Mouse (Mus musculus): Measurements from ENCODE around the gene Camta1. TPM values are rescaled to one million over a fixed set of nuclear protein-coding genes. Genes with fewer than 3 reads are reported as not detected.

The Camta1 gene
- polyA plus RNA-seq, 1 experiment from 2014 or later = 81.8 TPM

- H3K4me1 ChIP-seq (ENCODE audit: control insufficient read depth, insufficient read depth, low read length) = peaks cover 12% of the 10 kb centered on the region; the same call in 1 of the 2 replicates
- no peak overlapping the region for H3K9ac ChIP-seq (ENCODE audit: low read length)
- WGBS = 71% methylated on average over 8 of the region's 8 CpGs
- H3K4me3 ChIP-seq (replicated peaks; ENCODE audit: low read length) = no peak overlapping the region
- H3K4me2 ChIP-seq (ENCODE audit: low read depth, low read length) = no peak overlapping the region
- no peaks in the 10 kb centered on the region for H3K9me3 ChIP-seq (replicated peaks; ENCODE audit: control insufficient read depth, low read length)
- H3K27ac ChIP-seq (ENCODE audit: low read length) = no peak overlapping the region
- H3K27me3 ChIP-seq (ENCODE audit: control insufficient read depth, insufficient read depth, low read length) = no peaks in the 10 kb centered on the region
- H3K36me3 ChIP-seq (ENCODE audit: control insufficient read depth, insufficient read depth, low read length) = no peaks in the 10 kb centered on the region
- no peak for ATAC-seq (ENCODE audit: insufficient read depth, low FRiP score)
Measured at GRCm38 (mm10) chr4:151172526-151172925, 689.1 kb downstream of the Camta1 start.

- no peak for ATAC-seq (ENCODE audit: insufficient read depth, low FRiP score)
- Histone ChIP-seq H3K4me1 (ENCODE audit: control insufficient read depth, insufficient read depth, low read length) (peaks cover 12% of the 10 kb centered on the region; the same call in 1 of the 2 replicates), H3K36me3 (ENCODE audit: control insufficient read depth, insufficient read depth, low read length) (no peaks in the 10 kb centered on the region), H3K9me3 (replicated peaks; ENCODE audit: control insufficient read depth, low read length) (no peaks in the 10 kb centered on the region), H3K27me3 (ENCODE audit: control insufficient read depth, insufficient read depth, low read length) (no peaks in the 10 kb centered on the region), H3K27ac (ENCODE audit: low read length) (no peak overlapping the region), H3K4me2 (ENCODE audit: low read depth, low read length) (0 out of 2 replicates have a peak overlapping the region, but pooled peaks have one; percentile 44), H3K9ac (ENCODE audit: low read length) (no peak overlapping the region), H3K4me3 (replicated peaks; ENCODE audit: low read length) (no peak overlapping the region)
- 61% methylated on average over 3 of the region's 3 CpGs for WGBS
Measured at GRCm38 (mm10) chr4:151171117-151171516, 690.6 kb downstream of the Camta1 start.

- no peak overlapping the region for H3K27ac ChIP-seq (ENCODE audit: low read length)
- no peak overlapping the region for H3K9ac ChIP-seq (ENCODE audit: low read length)
- no peaks in the 10 kb centered on the region for H3K9me3 ChIP-seq (replicated peaks; ENCODE audit: control insufficient read depth, low read length)
- H3K4me2 ChIP-seq (ENCODE audit: low read depth, low read length) = peak overlapping the region; percentile 44
- peaks cover 12% of the 10 kb centered on the region; the same call in 1 of the 2 replicates for H3K4me1 ChIP-seq (ENCODE audit: control insufficient read depth, insufficient read depth, low read length)
- no peaks in the 10 kb centered on the region for H3K27me3 ChIP-seq (ENCODE audit: control insufficient read depth, insufficient read depth, low read length)
- ATAC-seq (ENCODE audit: insufficient read depth, low FRiP score) = no peak
- 0 out of 2 replicates have a peak overlapping the region, but pooled peaks have one; percentile 3 for H3K4me3 ChIP-seq (replicated peaks; ENCODE audit: low read length)
- WGBS = 20% methylated on average over 18 of the region's 18 CpGs
- no peaks in the 10 kb centered on the region for H3K36me3 ChIP-seq (ENCODE audit: control insufficient read depth, insufficient read depth, low read length)
Measured at GRCm38 (mm10) chr4:151170658-151171057, 691.0 kb downstream of the Camta1 start.

GRCm38 (mm10) chr4:151166969-151167368, 694.7 kb downstream of the Camta1 start:
- H3K4me1 ChIP-seq (ENCODE audit: control insufficient read depth, insufficient read depth, low read length) = peaks cover 12% of the 10 kb centered on the region; the same call in 1 of the 2 replicates
- ATAC-seq (ENCODE audit: insufficient read depth, low FRiP score) = no peak
- no peaks in the 10 kb centered on the region for H3K9me3 ChIP-seq (replicated peaks; ENCODE audit: control insufficient read depth, low read length)
- no peak overlapping the region for H3K4me2 ChIP-seq (ENCODE audit: low read depth, low read length)
- 88% methylated on average over 6 of the region's 6 CpGs for WGBS
- H3K4me3 ChIP-seq (replicated peaks; ENCODE audit: low read length) = no peak overlapping the region
- H3K27ac ChIP-seq (ENCODE audit: low read length) = no peak overlapping the region
- H3K27me3 ChIP-seq (ENCODE audit: control insufficient read depth, insufficient read depth, low read length) = no peaks in the 10 kb centered on the region
- H3K9ac ChIP-seq (ENCODE audit: low read length) = no peak overlapping the region
- H3K36me3 ChIP-seq (ENCODE audit: control insufficient read depth, insufficient read depth, low read length) = no peaks in the 10 kb centered on the region

GRCm38 (mm10) chr4:151165539-151165938, 696.1 kb downstream of the Camta1 start:
- no peak overlapping the region for H3K27ac ChIP-seq (ENCODE audit: low read length)
- no peak overlapping the region for H3K4me3 ChIP-seq (replicated peaks; ENCODE audit: low read length)
- H3K4me2 ChIP-seq (ENCODE audit: low read depth, low read length) = no peak overlapping the region
- 0 out of 2 replicates have a peak, but pooled peaks have one; percentile 12 for ATAC-seq (ENCODE audit: insufficient read depth, low FRiP score)
- H3K9ac ChIP-seq (ENCODE audit: low read length) = no peak overlapping the region
- 9% methylated on average over 10 of the region's 10 CpGs for WGBS
- 0 out of 2 replicates have a peak, but pooled peaks cover 4% of the 10 kb centered on the region for H3K27me3 ChIP-seq (ENCODE audit: control insufficient read depth, insufficient read depth, low read length)
- H3K36me3 ChIP-seq (ENCODE audit: control insufficient read depth, insufficient read depth, low read length) = no peaks in the 10 kb centered on the region
- H3K4me1 ChIP-seq (ENCODE audit: control insufficient read depth, insufficient read depth, low read length) = peaks cover 4% of the 10 kb centered on the region; the same call in 1 of the 2 replicates
- no peaks in the 10 kb centered on the region for H3K9me3 ChIP-seq (replicated peaks; ENCODE audit: control insufficient read depth, low read length)

- WGBS = 63% methylated on average over 1 of the region's 1 CpGs
Measured at GRCm38 (mm10) chr4:151164309-151164708, 697.4 kb downstream of the Camta1 start.

GRCm38 (mm10) chr4:151161869-151162268, 699.8 kb downstream of the Camta1 start:
- no peak overlapping the region for H3K4me3 ChIP-seq (replicated peaks; ENCODE audit: low read length)
- H3K27ac ChIP-seq (ENCODE audit: low read length) = no peak overlapping the region
- H3K4me1 ChIP-seq (ENCODE audit: control insufficient read depth, insufficient read depth, low read length) = no peaks in the 10 kb centered on the region
- ATAC-seq (ENCODE audit: insufficient read depth, low FRiP score) = no peak
- H3K36me3 ChIP-seq (ENCODE audit: control insufficient read depth, insufficient read depth, low read length) = no peaks in the 10 kb centered on the region
- 0 out of 2 replicates have a peak, but pooled peaks cover 4% of the 10 kb centered on the region for H3K27me3 ChIP-seq (ENCODE audit: control insufficient read depth, insufficient read depth, low read length)
- no peak overlapping the region for H3K9ac ChIP-seq (ENCODE audit: low read length)
- WGBS = 46% methylated on average over 6 of the region's 6 CpGs
- H3K9me3 ChIP-seq (replicated peaks; ENCODE audit: control insufficient read depth, low read length) = no peaks in the 10 kb centered on the region
- no peak overlapping the region for H3K4me2 ChIP-seq (ENCODE audit: low read depth, low read length)

More at GRCm38 (mm10) chr4:151164309-151164708, 697.4 kb downstream of the Camta1 start:
- no peak for ATAC-seq (ENCODE audit: insufficient read depth, low FRiP score)
- Histone ChIP-seq H3K36me3 (ENCODE audit: control insufficient read depth, insufficient read depth, low read length) (no peaks in the 10 kb centered on the region), H3K4me3 (replicated peaks; ENCODE audit: low read length) (no peak overlapping the region), H3K9me3 (replicated peaks; ENCODE audit: control insufficient read depth, low read length) (no peaks in the 10 kb centered on the region), H3K27ac (ENCODE audit: low read length) (no peak overlapping the region), H3K4me1 (ENCODE audit: control insufficient read depth, insufficient read depth, low read length) (no peaks in the 10 kb centered on the region), H3K9ac (ENCODE audit: low read length) (no peak overlapping the region), H3K4me2 (ENCODE audit: low read depth, low read length) (no peak overlapping the region), H3K27me3 (ENCODE audit: control insufficient read depth, insufficient read depth, low read length) (0 out of 2 replicates have a peak, but pooled peaks cover 4% of the 10 kb centered on the region)

- Histone ChIP-seq H3K36me3 (ENCODE audit: control insufficient read depth, insufficient read depth, low read length) (no peaks in the 10 kb centered on the region), H3K27ac (ENCODE audit: low read length) (no peak overlapping the region), H3K9me3 (replicated peaks; ENCODE audit: control insufficient read depth, low read length) (no peaks in the 10 kb centered on the region), H3K4me2 (ENCODE audit: low read depth, low read length) (no peak overlapping the region), H3K4me3 (replicated peaks; ENCODE audit: low read length) (no peak overlapping the region), H3K9ac (ENCODE audit: low read length) (no peak overlapping the region), H3K27me3 (ENCODE audit: control insufficient read depth, insufficient read depth, low read length) (0 out of 2 replicates have a peak, but pooled peaks cover 4% of the 10 kb centered on the region), H3K4me1 (ENCODE audit: control insufficient read depth, insufficient read depth, low read length) (no peaks in the 10 kb centered on the region)
- ATAC-seq (ENCODE audit: insufficient read depth, low FRiP score) = no peak
- 56% methylated on average over 4 of the region's 4 CpGs for WGBS
Measured at GRCm38 (mm10) chr4:151160932-151161331, 700.7 kb downstream of the Camta1 start.

GRCm38 (mm10) chr4:151160476-151160875, 701.2 kb downstream of the Camta1 start:
- no peak overlapping the region for H3K27ac ChIP-seq (ENCODE audit: low read length)
- no peaks in the 10 kb centered on the region for H3K36me3 ChIP-seq (ENCODE audit: control insufficient read depth, insufficient read depth, low read length)
- no peaks in the 10 kb centered on the region for H3K9me3 ChIP-seq (replicated peaks; ENCODE audit: control insufficient read depth, low read length)
- 0 out of 2 replicates have a peak, but pooled peaks cover 4% of the 10 kb centered on the region for H3K27me3 ChIP-seq (ENCODE audit: control insufficient read depth, insufficient read depth, low read length)
- no peak overlapping the region for H3K9ac ChIP-seq (ENCODE audit: low read length)
- ATAC-seq (ENCODE audit: insufficient read depth, low FRiP score) = no peak
- H3K4me2 ChIP-seq (ENCODE audit: low read depth, low read length) = no peak overlapping the region
- WGBS = 50% methylated on average over 8 of the region's 8 CpGs
- no peaks in the 10 kb centered on the region for H3K4me1 ChIP-seq (ENCODE audit: control insufficient read depth, insufficient read depth, low read length)
- no peak overlapping the region for H3K4me3 ChIP-seq (replicated peaks; ENCODE audit: low read length)
